Mouse (Mus musculus) kidney, adult 2 months (tissue): ENCODE data around the gene Nol10.
"Not testable (repeated sequence)": the region's sequence is repeated elsewhere in the genome, so short reads cannot be mapped to it uniquely, and the experiment has no call there.

Source experiments
- CTCF ChIP-seq: fragments of 200-500 bp; conservative IDR thresholded peaks from 2 replicates; pipeline ENCODE4 v1.5.1; 2011; ENCODE audit warnings: low read depth, mild to moderate bottlenecking, control low read depth, low read length, moderate library complexity, mixed read lengths; ENCODE audit not compliant: insufficient read depth, insufficient read length
- POLR2A ChIP-seq: fragments of 200-500 bp; IDR thresholded peaks from one replicate; pipeline ENCODE4 v1.6.1; 2011; ENCODE audit warnings: low read depth, low read length, control low read depth

DNA sequence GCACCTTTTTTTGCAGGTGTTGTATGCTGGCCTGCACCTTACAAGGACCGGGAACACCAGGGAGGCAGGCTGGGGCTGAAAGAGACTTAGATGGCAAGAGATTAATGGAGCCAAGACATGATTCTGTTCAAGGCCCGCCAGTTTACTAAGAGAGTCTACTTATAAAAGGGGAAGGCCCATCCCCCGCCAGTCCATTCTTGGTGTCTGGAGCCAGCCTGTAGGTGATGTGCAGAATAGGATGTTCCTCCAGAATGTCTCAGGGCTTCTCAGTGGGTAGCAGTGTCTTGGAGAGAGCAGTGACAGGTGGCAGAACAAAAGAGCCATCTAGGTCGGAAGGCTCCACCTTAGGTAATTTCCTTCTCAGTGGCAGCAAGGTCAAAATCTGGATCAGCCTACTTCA is 111.0 kb downstream of the Nol10 start:
- not testable (repeated sequence) for TF ChIP-seq CTCF, POLR2A
